Mouse (Mus musculus) cortical plate, adult 2 months (tissue): ENCODE measurements around the gene Foxp3.

Experiments used
- CTCF ChIP-seq: fragments of 200-500 bp; IDR thresholded peaks from 2 replicates; pipeline ENCODE4 v1.5.1; 2011; ENCODE audit warnings: mild to moderate bottlenecking, control low read depth, low read length; ENCODE audit not compliant: insufficient read depth; ENCODE audit errors: extremely low read depth
- POLR2A ChIP-seq: fragments of 200-500 bp; IDR thresholded peaks from 2 replicates; pipeline ENCODE4 v1.6.1; 2011; ENCODE audit warnings: mild to moderate bottlenecking, low read length, control low read depth; ENCODE audit not compliant: insufficient read depth; ENCODE audit errors: extremely low read depth

DNA sequence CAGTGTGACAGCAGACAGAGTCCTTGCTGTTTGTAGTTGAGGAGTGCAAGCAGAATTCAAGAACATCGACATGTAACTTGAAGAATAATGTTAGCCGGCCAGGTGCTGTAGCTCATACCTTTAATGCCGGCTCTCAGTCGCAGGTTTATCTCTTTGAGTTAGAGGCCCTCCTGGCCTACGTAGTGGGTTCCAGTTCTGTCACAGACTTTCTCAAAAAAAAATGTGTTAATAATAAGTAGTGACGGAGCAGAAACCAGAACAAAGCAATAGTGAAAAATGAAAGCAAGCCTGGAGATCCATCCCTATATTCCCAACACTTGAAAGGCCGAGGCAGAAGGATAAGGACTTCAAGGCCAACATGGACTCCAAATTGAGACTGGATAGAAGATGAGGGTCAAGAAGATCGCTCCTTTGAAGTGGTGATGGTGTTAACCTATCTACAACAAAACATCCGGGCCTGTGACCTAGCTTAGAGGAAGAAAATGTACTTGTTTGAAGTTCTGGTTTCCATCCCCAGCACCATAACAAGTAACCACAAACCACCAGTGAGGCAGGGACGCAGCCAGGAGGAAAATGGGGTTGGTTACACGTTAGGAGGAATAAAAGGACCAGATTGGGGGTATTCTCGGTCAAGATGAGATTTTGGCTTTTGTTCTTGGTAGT is 44.6 kb downstream of the Foxp3 start:
- no peak for TF ChIP-seq POLR2A
- TF ChIP-seq CTCF: no peak
